26 mouse cellular contexts compared by ENCODE assay signal in genomic region chr12:68365404-68366059, GRCm38 (mm10).
DNase-seq lines count a peak whose midpoint lies in the region; ATAC-seq and TF ChIP-seq lines count a peak whose summit lies in the region.
"Had no signal": no experiment of that assay in that cellular context is flagged by ENCODE, and none has a peak within 500 bp of the region (broad histone marks: within the 10 kb centered on the region; RNA-seq: fewer than 3 reads in every experiment).

No protein-coding gene starts in this region.

- H3K27me3 ChIP-seq in kidney, embryonic 16.5 days (ENCODE audit: insufficient read depth, low read length): no peaks in the 10 kb centered on the region
- H3K27me3 ChIP-seq in neural tube, embryonic 14.5 days (ENCODE audit: control insufficient read depth, insufficient read depth, low read length): no peaks in the 10 kb centered on the region
- H3K27me3 ChIP-seq: embryonic facial prominence, embryonic 12.5 days; heart, embryonic 13.5 days had no signal

- 24% methylated on average over 13 of the region's 13 CpGs for WGBS in kidney, embryonic 16.5 days
- WGBS in neural tube, embryonic 14.5 days: 13% methylated on average over 13 of the region's 13 CpGs

- no peak overlapping the region for H3K9ac ChIP-seq in kidney, embryonic 16.5 days (replicated peaks; ENCODE audit: low read length)
- no peak overlapping the region for H3K9ac ChIP-seq in neural tube, embryonic 14.5 days (replicated peaks; ENCODE audit: low read depth, low read length)
- H3K9ac ChIP-seq: embryonic facial prominence, embryonic 12.5 days; heart, embryonic 13.5 days had no signal

- TF ChIP-seq CTCF in brain, embryonic 14.5 days (IDR thresholded peaks at IDR 0.05; ENCODE audit: borderline replicate concordance, extremely low read depth, insufficient read depth, insufficient read length): no peak

- H3K4me3 ChIP-seq in kidney, embryonic 16.5 days (ENCODE audit: low read length): no peak overlapping the region
- no peak overlapping the region for H3K4me3 ChIP-seq in neural tube, embryonic 14.5 days (ENCODE audit: low read depth, low read length)
- H3K4me3 ChIP-seq: embryonic facial prominence, embryonic 12.5 days; erythroblast, embryonic 14.5 days; heart, adult 2 months; heart, embryonic 13.5 days; midbrain, embryonic 10.5 days had no signal

- H3K36me3 ChIP-seq in kidney, embryonic 16.5 days (ENCODE audit: insufficient read depth, low read length): no peaks in the 10 kb centered on the region
- H3K36me3 ChIP-seq in neural tube, embryonic 14.5 days (ENCODE audit: control insufficient read depth, insufficient read depth, low read length): no peaks in the 10 kb centered on the region
- H3K36me3 ChIP-seq: embryonic facial prominence, embryonic 12.5 days; heart, embryonic 13.5 days; midbrain, embryonic 10.5 days had no signal

- TF ChIP-seq POLR2A in brain, embryonic 14.5 days (IDR thresholded peaks at IDR 0.05; ENCODE audit: borderline replicate concordance, extremely low read depth, insufficient read depth, insufficient read length, poor library complexity, severe bottlenecking): no peak

- no peaks in the 10 kb centered on the region for H3K9me3 ChIP-seq in kidney, embryonic 16.5 days (ENCODE audit: low read length)
- no peaks in the 10 kb centered on the region for H3K9me3 ChIP-seq in neural tube, embryonic 14.5 days (ENCODE audit: control insufficient read depth, low read length)
- H3K9me3 ChIP-seq: embryonic facial prominence, embryonic 12.5 days; heart, embryonic 13.5 days; midbrain, embryonic 10.5 days had no signal

- H3K4me1 ChIP-seq in kidney, embryonic 16.5 days (ENCODE audit: insufficient read depth, low read length): no peaks in the 10 kb centered on the region
- H3K4me1 ChIP-seq in neural tube, embryonic 14.5 days (ENCODE audit: control insufficient read depth, insufficient read depth, low read length): no peaks in the 10 kb centered on the region
- H3K4me1 ChIP-seq: embryonic facial prominence, embryonic 12.5 days; heart, embryonic 13.5 days; midbrain, embryonic 10.5 days had no signal

- ATAC-seq in kidney, embryonic 16.5 days (ENCODE audit: low FRiP score, low TSS enrichment): peak; percentile 70; the same call in 1 of the 2 replicates
- peak; percentile 73 for ATAC-seq in neural tube, embryonic 14.5 days (ENCODE audit: low read depth)
- ATAC-seq: forebrain, embryonic 14.5 days; hindbrain, postnatal 0 days; intestine, embryonic 16.5 days had no signal

- H3K27ac ChIP-seq in kidney, embryonic 16.5 days (ENCODE audit: low read length): no peak overlapping the region
- no peak overlapping the region for H3K27ac ChIP-seq in neural tube, embryonic 14.5 days (ENCODE audit: low read depth, low read length)
- H3K27ac ChIP-seq: embryonic facial prominence, embryonic 12.5 days; heart, adult 2 months; heart, embryonic 13.5 days; hindbrain, postnatal 0 days; macrophage; midbrain, embryonic 10.5 days; stomach, postnatal 0 days had no signal

- DNase-seq in embryo, embryonic 10.5 days (ENCODE audit: low spot score): peak; percentile 13
- DNase-seq in embryo, embryonic 9.5 days (ENCODE audit: extremely low spot score): no peak
- no peak for DNase-seq in kidney, postnatal 36 days
- peak; percentile 48 for DNase-seq in brain, embryonic 14.5 days (ENCODE audit: low read depth)
- no peak for DNase-seq in gastrocnemius, adult 8-10 months (ENCODE audit: low spot score in 2 of 2)
- no peak for DNase-seq in spleen, adult 12 weeks (ENCODE audit: low spot score)
- DNase-seq: adrenal gland, postnatal 10 days; cerebellum, adult 8-10 months; cerebellum, postnatal 36 days; gastrocnemius, postnatal 36 days; heart, adult 2 months; heart, postnatal 14 days; kidney, postnatal 14 days; layer of hippocampus, postnatal 36 days; thymus, adult 2 months had no signal

- no peak overlapping the region for H3K4me2 ChIP-seq in kidney, embryonic 16.5 days (replicated peaks; ENCODE audit: low read depth, low read length)
- H3K4me2 ChIP-seq in neural tube, embryonic 14.5 days (ENCODE audit: low read depth, low read length): peak overlapping the region; percentile 26; the same call in 1 of the 2 replicates
- H3K4me2 ChIP-seq: embryonic facial prominence, embryonic 12.5 days; heart, embryonic 13.5 days had no signal

Comparison
In these comparisons a context has a peak if more than half of its experiments do, and no peak if none do; other contexts are left out.
1. DNase-seq: peak in embryo, embryonic 10.5 days (single experiment) and brain, embryonic 14.5 days (single experiment); none in embryo, embryonic 9.5 days (single experiment), kidney, postnatal 36 days (0 of 2), gastrocnemius, adult 8-10 months (0 of 2) and spleen, adult 12 weeks (single experiment).